Mouse (Mus musculus) lung, adult 2 months (tissue): ENCODE results near the gene Cnr2. TPM values are rescaled to one million over a fixed set of nuclear protein-coding genes. Genes with fewer than 3 reads are reported as not detected.

Source experiments
- DNase-seq: peaks from one replicate; pipeline ENCODE4 v3.0.0; 2022
- H3K4me1 ChIP-seq: fragments of 200-500 bp; 2 replicates; pipeline ENCODE4 v1.6.1; 2011; ENCODE audit warnings: low read length; ENCODE audit not compliant: control insufficient read depth, insufficient read depth
- H3K4me3 ChIP-seq: fragments of 200-500 bp; replicated peaks from 2 replicates; pipeline ENCODE3; 2011; ENCODE audit warnings: low read depth, mild to moderate bottlenecking, control low read depth, low read length; ENCODE audit errors: extremely low read depth
- CTCF ChIP-seq: fragments of 200-500 bp; IDR thresholded peaks from 2 replicates; pipeline ENCODE4 v1.5.1; 2011; ENCODE audit warnings: mild to moderate bottlenecking, low read length, control low read depth; ENCODE audit not compliant: insufficient read depth
- POLR2A ChIP-seq: fragments of 200-500 bp; IDR thresholded peaks from 2 replicates; pipeline ENCODE4 v1.6.1; 2011; ENCODE audit warnings: low read depth, mild to moderate bottlenecking, control low read depth, low read length, borderline replicate concordance; ENCODE audit errors: extremely low read depth
- WGBS: fragments of 180-500 bp; shearing (Covaris S2); methylation state at CpG from one replicate; pipeline ENCODE4 v1.1.7; 2018; 5-methylcytosine and 5-hydroxymethylcytosine counted together
- polyA plus RNA-seq: library from polyadenylated mRNA; depleted of rRNA; stranded (reverse); fragments of >200 nt; gene quantifications from 2 replicates; pipeline ENCODE4 v1.2.3, GENCODE M21; 2012

Gene Cnr2
- polyA plus RNA-seq, 1 experiment = 9.1 TPM

DNA sequence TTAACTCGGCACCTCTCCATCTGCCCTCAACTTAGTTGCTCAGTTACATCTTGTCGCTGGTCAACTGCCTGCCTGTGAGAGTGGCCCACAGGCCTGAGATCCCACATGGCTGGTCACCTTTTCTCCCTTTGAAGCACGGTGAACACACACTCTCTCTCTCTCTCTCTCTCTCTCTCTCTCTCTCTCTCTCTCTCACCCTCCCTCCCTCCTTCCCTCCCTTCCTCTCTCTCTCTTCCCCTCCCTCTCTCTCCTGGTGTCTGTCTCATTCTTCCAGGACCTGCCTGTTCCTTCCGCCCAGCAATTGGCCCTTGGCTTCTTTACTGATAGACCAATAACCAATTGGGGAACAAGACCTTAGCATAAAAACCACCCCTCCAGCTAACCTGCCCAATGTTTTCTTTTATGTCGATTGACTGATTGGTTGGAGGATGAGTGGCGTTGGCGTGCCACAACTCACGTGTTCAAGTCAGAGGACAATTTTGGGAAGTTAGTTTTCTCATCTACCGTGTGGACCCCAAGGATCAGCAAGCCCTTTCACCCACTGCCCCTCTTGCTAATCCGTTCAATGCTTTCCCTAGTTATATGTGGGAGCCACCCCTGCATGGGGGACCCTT is 31.1 kb downstream of the Cnr2 start:
- TF ChIP-seq POLR2A (no peak), CTCF (no peak)
- Histone ChIP-seq H3K4me3 (no peak overlapping the region), H3K4me1 (peaks cover 4% of the 10 kb centered on the region; the same call in 1 of the 2 replicates)
- DNase-seq = no peak
- 85% methylated on average over 10 of the region's 10 CpGs for WGBS

- no peak for TF ChIP-seq CTCF
- no peak for TF ChIP-seq POLR2A
- WGBS = 70% methylated on average over 3 of the region's 3 CpGs
- Histone ChIP-seq H3K4me3 (no peak overlapping the region), H3K4me1 (peaks cover 2% of the 10 kb centered on the region; the same call in 1 of the 2 replicates)
- DNase-seq = no peak
These were observed 31.7 kb downstream of the Cnr2 start for GRCm38 (mm10) chr4:135926861-135927260.

DNA sequence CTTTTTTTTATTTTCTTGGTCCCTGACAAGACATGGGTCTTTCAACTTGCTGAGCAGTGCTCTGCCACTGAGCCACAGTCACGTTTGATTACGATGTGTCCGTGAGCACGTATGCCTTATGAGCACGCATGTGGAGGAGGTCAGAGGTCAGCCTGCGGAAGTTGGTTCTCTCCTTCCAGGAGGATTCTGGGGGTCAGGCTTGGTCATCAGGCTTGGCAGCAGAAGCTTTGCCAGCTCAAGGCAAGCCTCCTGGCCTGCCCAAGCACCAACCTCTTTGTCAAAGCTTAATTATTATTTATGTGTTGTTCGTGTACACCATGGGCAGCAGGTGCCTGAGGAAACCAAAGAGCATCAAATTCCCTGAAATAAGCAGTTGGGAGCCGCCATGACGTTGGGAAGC is 33.2 kb downstream of the Cnr2 start:
- no peak for TF ChIP-seq CTCF
- no peak for TF ChIP-seq POLR2A
- Histone ChIP-seq H3K4me3 (no peak overlapping the region), H3K4me1 (no peaks in the 10 kb centered on the region)
- DNase-seq = no peak
- 90% methylated on average over 9 of the region's 9 CpGs for WGBS

GRCm38 (mm10) chr4:135929405-135929804 is 34.2 kb downstream of the Cnr2 start:
- no peak for DNase-seq
- WGBS = 85% methylated on average over 5 of the region's 5 CpGs
- no peak for TF ChIP-seq CTCF
- no peak overlapping the region for H3K4me3 ChIP-seq
- H3K4me1 ChIP-seq = no peaks in the 10 kb centered on the region

DNA sequence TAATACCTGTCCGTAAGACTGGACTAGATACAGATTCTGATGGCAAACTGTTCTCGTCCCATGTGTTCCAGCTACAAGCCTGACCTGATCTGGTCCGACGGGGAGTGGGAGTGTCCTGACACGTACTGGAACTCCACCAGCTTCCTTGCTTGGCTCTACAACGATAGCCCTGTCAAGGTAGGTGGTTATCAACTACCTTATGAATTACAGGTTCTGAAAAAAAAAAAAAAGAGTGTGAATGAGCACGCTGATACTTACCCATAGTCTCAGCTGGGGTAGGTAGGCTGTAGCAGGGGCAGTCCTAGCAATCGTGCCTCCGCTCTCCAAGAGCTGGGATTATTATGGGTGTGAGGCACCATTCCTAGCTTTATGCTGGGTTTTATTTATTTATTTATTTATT is 34.6 kb downstream of the Cnr2 start:
- Histone ChIP-seq H3K4me3 (no peak overlapping the region), H3K4me1 (no peaks in the 10 kb centered on the region)
- DNase-seq = no peak
- TF ChIP-seq CTCF (no peak), POLR2A (no peak)
- WGBS = 87% methylated on average over 9 of the region's 9 CpGs

- WGBS = 94% methylated on average over 8 of the region's 8 CpGs
- TF ChIP-seq CTCF = no peak
- TF ChIP-seq POLR2A = no peak
- H3K4me3 ChIP-seq = no peak overlapping the region
- DNase-seq = no peak
- no peaks in the 10 kb centered on the region for H3K4me1 ChIP-seq
These were observed 35.0 kb downstream of the Cnr2 start for GRCm38 (mm10) chr4:135930239-135930638.

- 62% methylated on average over 5 of the region's 5 CpGs for WGBS
- H3K4me3 ChIP-seq = no peak overlapping the region
- no peak for DNase-seq
- TF ChIP-seq CTCF (peak; percentile 75), POLR2A (no peak)
- H3K4me1 ChIP-seq = no peaks in the 10 kb centered on the region
These were observed 36.6 kb downstream of the Cnr2 start for GRCm38 (mm10) chr4:135931832-135932231.

DNA sequence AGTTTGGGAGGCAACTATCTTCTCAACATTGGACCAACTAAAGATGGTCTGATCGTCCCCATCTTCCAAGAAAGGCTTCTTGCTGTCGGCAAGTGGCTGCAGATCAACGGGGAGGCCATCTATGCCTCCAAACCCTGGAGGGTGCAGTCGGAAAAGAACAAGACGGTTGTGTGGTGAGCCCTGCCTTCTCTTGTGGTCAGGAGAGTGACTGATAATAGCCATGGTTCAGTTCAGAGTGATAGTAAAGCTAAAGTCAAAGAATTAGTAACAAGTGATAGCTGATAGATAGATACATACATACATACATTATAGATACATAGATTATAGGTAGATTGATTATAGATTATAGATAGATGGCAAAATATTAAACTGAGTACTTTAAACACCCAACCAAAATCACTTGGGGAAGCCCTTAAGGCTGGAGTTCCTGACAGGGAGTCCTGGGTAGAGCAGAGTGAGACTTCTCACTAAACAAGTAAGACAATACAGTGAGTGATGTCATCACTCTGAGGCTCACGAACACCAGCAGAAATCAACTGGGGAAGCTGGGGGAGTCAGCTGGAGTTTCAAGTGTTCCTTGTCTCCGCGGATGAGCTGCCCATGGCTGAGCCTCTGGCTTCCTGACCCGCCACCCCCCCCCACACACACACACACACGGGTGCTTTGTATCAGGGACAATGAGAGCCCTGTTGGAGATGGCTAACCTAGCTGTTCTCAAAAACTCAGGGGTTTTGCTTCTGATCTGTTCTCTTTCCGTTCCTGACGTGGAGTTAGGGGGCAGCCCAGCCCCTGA is 39.7 kb downstream of the Cnr2 start:
- Histone ChIP-seq H3K4me1 (no peaks in the 10 kb centered on the region), H3K4me3 (no peak overlapping the region)
- 61% methylated on average over 12 of the region's 12 CpGs for WGBS
- no peak for TF ChIP-seq CTCF
- no peak for TF ChIP-seq POLR2A
- DNase-seq = no peak

GRCm38 (mm10) chr4:135935502-135935901 is 40.3 kb downstream of the Cnr2 start:
- DNase-seq = no peak
- TF ChIP-seq CTCF = no peak
- TF ChIP-seq POLR2A = no peak
- no peak overlapping the region for H3K4me3 ChIP-seq
- no peaks in the 10 kb centered on the region for H3K4me1 ChIP-seq
- WGBS = 60% methylated on average over 5 of the region's 5 CpGs

DNA sequence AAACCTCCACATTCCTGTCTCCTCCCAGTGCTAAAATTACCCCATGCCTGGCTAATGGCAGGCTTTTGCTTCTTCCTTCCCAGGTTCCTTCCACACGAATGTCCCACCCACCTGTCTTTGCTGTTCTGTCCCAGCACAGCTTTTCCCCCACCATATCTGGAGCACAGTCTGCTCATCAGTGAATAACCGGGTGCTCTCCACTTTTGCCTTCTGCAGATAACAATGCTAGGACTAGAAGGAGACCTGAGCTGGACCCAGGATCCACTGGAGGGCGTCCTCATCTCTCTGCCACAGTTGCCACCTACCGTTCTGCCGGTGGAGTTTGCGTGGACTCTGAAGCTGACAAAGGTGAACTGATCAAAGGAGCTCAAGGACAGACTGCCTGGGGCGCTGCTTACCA is 43.7 kb downstream of the Cnr2 start:
- WGBS = 89% methylated on average over 7 of the region's 7 CpGs
- no peak for DNase-seq
- no peak for TF ChIP-seq POLR2A
- no peak for TF ChIP-seq CTCF
- no peaks in the 10 kb centered on the region for H3K4me1 ChIP-seq
- no peak overlapping the region for H3K4me3 ChIP-seq
